Mouse (Mus musculus) liver, embryonic 16.5 days (tissue): ENCODE data around the gene Rbm11. TPM values are rescaled to one million over a fixed set of nuclear protein-coding genes. Genes with fewer than 3 reads are reported as not detected.

Source experiments
- ATAC-seq: fragments of 200-750 bp; cut with Nextera tagmentation; 2 replicates; pipeline ENCODE4 v1.8.0; 2017; ENCODE audit warnings: low read depth, mild to moderate bottlenecking, moderate number of reproducible peaks, moderate library complexity
- H3K27ac ChIP-seq: fragments of 300-500 bp; sonication (generic); 2 replicates; pipeline ENCODE4 v1.5.1; 2014; ENCODE audit warnings: mild to moderate bottlenecking, low read length
- H3K27me3 ChIP-seq: fragments of 300-500 bp; sonication (generic); 2 replicates; pipeline ENCODE4 v1.6.1; 2014; ENCODE audit warnings: low read depth, low read length, mixed read lengths; ENCODE audit not compliant: control insufficient read depth, insufficient read depth
- H3K36me3 ChIP-seq: fragments of 300-500 bp; sonication (generic); 2 replicates; pipeline ENCODE4 v1.6.1; 2014; ENCODE audit warnings: mild to moderate bottlenecking; ENCODE audit not compliant: control insufficient read depth, insufficient read depth
- H3K4me1 ChIP-seq: fragments of 300-500 bp; sonication (generic); 2 replicates; pipeline ENCODE4 v1.6.1; 2014; ENCODE audit warnings: low read depth, low read length, mixed read lengths; ENCODE audit not compliant: control insufficient read depth
- H3K4me2 ChIP-seq: fragments of 300-500 bp; sonication (generic); 2 replicates; pipeline ENCODE4 v1.6.1; 2014; ENCODE audit warnings: low read depth, low read length, mixed read lengths
- H3K4me3 ChIP-seq: fragments of 300-500 bp; sonication (generic); 2 replicates; pipeline ENCODE4 v1.5.1; 2014; ENCODE audit warnings: low read depth, mild to moderate bottlenecking, low read length
- H3K9ac ChIP-seq: fragments of 300-500 bp; sonication (generic); 2 replicates; pipeline ENCODE4 v1.6.1; 2014; ENCODE audit warnings: low read depth, low read length
- H3K9me3 ChIP-seq: fragments of 300-500 bp; sonication (generic); replicated peaks from 2 replicates; pipeline ENCODE4 v1.6.1; 2016; ENCODE audit warnings: low read length; ENCODE audit not compliant: control insufficient read depth
- WGBS: fragments of 180-500 bp; shearing (Covaris S2); extraction: QIAGEN DNeasy Blood & Tissue Kit; methylation state at CpG from one replicate; pipeline ENCODE4 v1.1.7; 2014; ENCODE audit not compliant: insufficient replicate concordance; 5-methylcytosine and 5-hydroxymethylcytosine counted together
- polyA plus RNA-seq: library from polyadenylated mRNA; unstranded; fragments of >200 nt; fragmentation: Nextera tagmentation; extraction: Ambion mirVana; gene quantifications from 2 replicates; pipeline ENCODE4 v1.2.1, GENCODE M21; 2015

Rbm11 gene
- polyA plus RNA-seq, 1 experiment from 2014 or later: not detected

DNA sequence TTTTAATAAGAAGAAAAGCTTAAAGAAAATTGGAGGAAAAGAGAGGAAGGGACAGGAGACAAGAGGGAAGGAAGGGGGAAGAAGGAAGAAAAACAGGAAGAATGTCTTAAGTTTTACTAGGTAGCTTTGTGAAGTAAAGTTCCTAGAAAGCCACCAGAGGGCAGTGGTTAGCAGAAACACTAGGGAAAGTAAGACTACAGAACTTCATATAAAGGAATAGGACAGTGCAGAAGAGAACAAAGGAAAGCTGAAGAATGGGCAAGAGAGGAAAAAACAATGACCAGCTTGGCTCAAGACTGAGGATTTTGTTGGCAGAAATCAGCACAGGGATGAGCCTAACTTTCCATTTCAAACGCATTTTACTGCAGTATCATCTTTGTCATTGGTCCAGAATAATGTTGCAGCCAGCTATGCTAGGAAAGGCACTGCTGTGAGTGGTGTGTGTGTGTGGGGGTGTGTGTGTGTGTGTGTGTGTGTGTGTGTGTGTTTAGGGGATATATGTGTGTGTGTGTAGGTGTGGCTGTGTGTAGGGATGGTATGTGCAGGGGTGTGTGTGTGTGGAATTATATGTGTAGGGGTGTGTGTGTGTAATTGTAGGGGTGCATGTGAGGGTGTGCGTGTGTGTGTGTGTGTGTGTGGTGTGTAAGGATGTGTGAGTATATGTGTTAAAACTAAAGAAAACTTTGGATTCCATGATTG lies 25.2 kb downstream of the Rbm11 start:
- Histone ChIP-seq H3K36me3 (no peaks in the 10 kb centered on the region), H3K9me3 (no peaks in the 10 kb centered on the region), H3K4me1 (no peaks in the 10 kb centered on the region), H3K4me3 (no peak overlapping the region), H3K27me3 (no peaks in the 10 kb centered on the region), H3K9ac (no peak overlapping the region), H3K27ac (no peak overlapping the region), H3K4me2 (no peak overlapping the region)
- 60% methylated on average over 2 of the region's 2 CpGs for WGBS
- no peak for ATAC-seq

- H3K27ac ChIP-seq: no peak overlapping the region
- 57% methylated on average over 2 of the region's 2 CpGs for WGBS
- H3K9ac ChIP-seq: no peak overlapping the region
- no peaks in the 10 kb centered on the region for H3K27me3 ChIP-seq
- H3K4me2 ChIP-seq: no peak overlapping the region
- no peaks in the 10 kb centered on the region for H3K9me3 ChIP-seq
- no peaks in the 10 kb centered on the region for H3K4me1 ChIP-seq
- ATAC-seq: no peak
- no peaks in the 10 kb centered on the region for H3K36me3 ChIP-seq
- H3K4me3 ChIP-seq: no peak overlapping the region
Measured at GRCm38 (mm10) chr16:75627862-75628261, 35.2 kb downstream of the Rbm11 start.

Other genes with a start within 250 kb of the Rbm11 start
- not detected in 2 replicates for gene Lipi, start 6.8 kb upstream of the Rbm11 start, polyA plus RNA-seq
- gene Hspa13, start 174.3 kb downstream of the Rbm11 start, polyA plus RNA-seq: 8.6 and 8.8 TPM in 2 replicates